Mouse (Mus musculus): ENCODE results near the gene Klrk1. TPM values are rescaled to one million over a fixed set of nuclear protein-coding genes. Genes with fewer than 3 reads are reported as not detected.

The Klrk1 gene
- 0.39 and 0.74 TPM in 2 replicates for polyA plus RNA-seq (2012)

DNA sequence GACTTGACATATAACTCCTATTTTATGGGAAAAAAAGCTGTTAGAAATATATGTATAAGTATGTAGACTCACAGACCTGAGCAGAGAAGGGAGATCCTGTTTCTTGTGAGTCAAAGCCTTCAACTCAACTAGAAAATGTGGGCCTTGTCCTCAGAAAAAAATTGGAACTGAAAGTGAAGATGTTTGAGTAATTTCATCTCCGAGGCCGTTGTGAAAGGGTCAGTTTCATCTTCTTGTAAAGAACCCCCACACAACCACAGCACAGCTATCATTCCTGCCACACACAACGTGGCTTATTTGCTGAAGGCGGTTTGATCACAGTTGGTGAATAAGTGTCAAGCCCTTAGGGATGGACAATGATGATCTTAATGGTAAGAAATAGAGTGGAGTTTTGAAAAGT, at the start of gene Klrk1:
Gene Klrk1 (minus strand): TSS at position 130 of the 400 bp plus-strand sequence.

DNA sequence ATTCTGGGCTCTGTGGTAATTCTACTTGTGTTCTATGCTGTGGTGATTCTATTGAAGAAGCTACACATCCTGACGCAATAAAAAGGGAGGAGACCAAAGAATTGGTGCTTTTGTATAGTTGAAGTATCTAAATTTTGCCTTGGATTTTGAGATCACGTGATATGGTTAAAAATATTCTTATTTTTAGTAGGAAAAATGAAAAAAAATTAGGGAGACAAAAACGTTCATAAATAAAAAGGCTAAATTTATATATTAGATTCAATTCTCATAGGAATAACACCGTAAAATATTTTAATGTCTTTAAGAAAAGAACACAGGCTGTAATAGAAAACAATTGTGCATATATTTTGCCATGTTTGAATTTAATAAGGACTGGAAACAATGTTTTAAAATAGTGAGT, 36.9 kb upstream of the Klrk1 start, which contains the start of gene Klrc2:
Gene Klrc2 (minus strand): TSS at position 101 of the 400 bp plus-strand sequence.

DNA sequence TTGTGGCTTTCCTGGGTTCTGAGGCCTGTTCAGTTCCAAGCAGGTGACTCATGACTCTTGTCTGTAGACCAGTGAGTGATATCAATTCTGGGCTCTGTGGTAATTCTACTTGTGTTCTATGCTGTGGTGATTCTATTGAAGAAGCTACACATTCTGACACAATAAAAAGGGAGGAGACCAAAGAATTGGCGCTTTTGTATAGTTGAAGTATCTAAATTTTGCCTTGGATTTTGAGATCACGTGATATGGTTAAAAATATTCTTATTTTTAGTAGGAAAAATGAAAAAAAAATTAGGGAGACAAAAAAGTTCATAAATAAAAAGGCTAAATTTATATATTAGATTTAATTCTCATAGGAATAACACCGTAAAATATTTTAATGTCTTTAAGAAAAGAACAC, 19.6 kb upstream of the Klrk1 start, which contains the start of gene Klrc3:
Gene Klrc3 (minus strand): TSS at position 101 of the 400 bp plus-strand sequence.

DNA sequence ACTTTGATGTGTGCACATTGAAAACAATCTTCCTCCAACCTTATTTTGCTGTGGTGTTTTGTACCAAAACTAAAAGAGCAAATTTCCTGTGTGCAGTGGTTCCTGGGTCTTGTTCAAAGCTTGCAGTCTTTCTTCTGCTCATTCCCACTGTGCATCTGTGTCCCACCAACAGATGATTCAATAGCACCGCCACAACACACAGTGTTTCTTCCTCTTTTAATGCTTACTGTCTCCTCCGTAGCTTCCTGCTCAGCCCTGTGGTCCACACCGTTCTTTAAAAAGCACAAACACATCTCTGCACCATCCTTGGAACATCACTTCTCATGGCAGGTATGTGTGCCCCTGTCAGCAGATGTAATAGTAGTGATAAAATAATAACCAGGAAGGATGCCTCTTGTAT, 32.2 kb downstream of the Klrk1 start, which contains the start of gene Klrd1:
Gene Klrd1 (plus strand): TSS at position 275 of the 400 bp plus-strand sequence.

DNA sequence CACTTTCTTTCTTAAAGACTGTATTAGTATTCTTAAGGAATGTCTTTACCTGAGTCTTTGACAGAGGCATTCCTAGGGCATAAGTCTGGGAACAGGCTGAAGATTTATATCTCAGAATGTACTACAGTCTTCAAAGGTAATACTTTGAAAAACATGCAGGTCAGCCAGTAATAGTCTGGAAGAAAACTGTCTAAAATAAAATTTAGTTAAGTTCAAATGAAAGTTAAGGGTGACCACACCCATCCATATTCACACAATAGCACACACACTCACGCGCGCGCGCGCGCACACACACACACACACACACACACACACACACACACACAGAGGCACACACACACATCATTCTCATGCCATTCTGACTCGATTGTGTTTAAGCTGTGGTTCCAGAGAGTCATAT, 46.1 kb downstream of the Klrk1 start, which contains the start of gene Klre1:
Gene Klre1 (plus strand): TSS at position 301 of the 400 bp plus-strand sequence.

Other genes with a start within 250 kb of the Klrk1 start
- not detected in 2 replicates for gene Clec12b, start 238.0 kb downstream of the Klrk1 start, polyA plus RNA-seq (2012)
- 0.15 TPM in 1 of 2 replicates, not detected in the other for gene Clec1b, start 226.6 kb downstream of the Klrk1 start, polyA plus RNA-seq (2012)
- gene Clec9a, start 215.0 kb downstream of the Klrk1 start, polyA plus RNA-seq (2012): 0.21 and 0.29 TPM in 2 replicates
- gene Clec1a, start 171.9 kb downstream of the Klrk1 start, polyA plus RNA-seq (2012): 0.06 TPM in 1 of 2 replicates, not detected in the other
- gene Olr1, start 116.7 kb downstream of the Klrk1 start, polyA plus RNA-seq (2012): 0.44 and 0.61 TPM in 2 replicates
- not detected in 2 replicates for gene Tmem52b, start 111.3 kb downstream of the Klrk1 start, polyA plus RNA-seq (2012)
- gene Gabarapl1, start 90.7 kb downstream of the Klrk1 start, polyA plus RNA-seq (2012): 89.6 and 129 TPM in 2 replicates
- gene Klre1, start 46.0 kb downstream of the Klrk1 start, polyA plus RNA-seq (2012): 0.05 TPM in 1 of 2 replicates, not detected in the other
- gene Klrd1, start 32.1 kb downstream of the Klrk1 start, polyA plus RNA-seq (2012): 0.19 and 0.37 TPM in 2 replicates
- gene Klrc3, start 19.5 kb upstream of the Klrk1 start, polyA plus RNA-seq (2012): 0.24 TPM in 1 of 2 replicates, not detected in the other
- gene Klrc2, start 36.8 kb upstream of the Klrk1 start, polyA plus RNA-seq (2012): 0.11 TPM in 1 of 2 replicates, not detected in the other
- 0.23 and 1.00 TPM in 2 replicates for gene Klrc1, start 55.1 kb upstream of the Klrk1 start, polyA plus RNA-seq (2012)
- not detected in 2 replicates for gene Klri1, start 93.3 kb upstream of the Klrk1 start, polyA plus RNA-seq (2012)
- gene Klri2, start 116.6 kb upstream of the Klrk1 start, polyA plus RNA-seq (2012): 0.01 and 0.03 TPM in 2 replicates
- not detected in 2 replicates for gene Gm156, start 160.4 kb upstream of the Klrk1 start, polyA plus RNA-seq (2012)
- not detected in 2 replicates for gene Gm17631, start 238.8 kb upstream of the Klrk1 start, polyA plus RNA-seq (2012)